Comparison of ENCODE assay signal across 7 mouse cellular contexts in the genomic region with DNA sequence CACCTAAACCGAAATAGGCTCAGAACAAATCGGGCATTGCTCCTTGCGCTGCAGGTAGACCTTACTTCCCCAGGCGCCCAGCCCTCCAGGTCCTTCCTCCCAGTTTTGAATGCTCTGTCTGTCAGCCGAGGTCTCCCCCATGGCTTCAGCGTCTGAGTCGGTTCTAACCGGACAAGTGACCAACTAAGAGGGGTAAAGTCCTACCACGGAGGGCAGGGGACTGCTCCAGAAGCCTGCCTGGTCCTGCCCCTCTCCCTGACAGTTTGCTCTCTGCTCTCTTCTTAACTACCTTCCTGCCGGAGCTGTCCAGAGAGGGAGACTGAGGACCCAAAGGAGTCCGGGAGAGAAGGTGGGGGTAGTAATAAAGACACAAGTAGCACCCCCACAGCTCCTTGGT. TPM values are rescaled to one million over a fixed set of nuclear protein-coding genes. Genes with fewer than 3 reads are reported as not detected.
DNase-seq lines count a peak whose midpoint lies in the region; ATAC-seq and TF ChIP-seq lines count a peak whose summit lies in the region.

No protein-coding gene starts in this region.

- peaks cover 5% of the 10 kb centered on the region for H3K4me1 ChIP-seq in limb, embryonic 11.5 days (ENCODE audit: control insufficient read depth, insufficient read depth, low read length)
- H3K4me1 ChIP-seq in midbrain, embryonic 12.5 days = peaks cover 37% of the 10 kb centered on the region

- ATAC-seq in erythroid progenitor cell, adult 5-6 weeks (replicated peaks; ENCODE audit: low FRiP score, poor library complexity, severe bottlenecking) = peak; percentile 31
- ATAC-seq in limb, embryonic 11.5 days (ENCODE audit: insufficient number of reproducible peaks, low FRiP score, low TSS enrichment, low read depth) = peak; percentile 19; the same call in 1 of the 2 replicates
- ATAC-seq in midbrain, embryonic 12.5 days (ENCODE audit: low FRiP score, low read depth) = peak; percentile 31

- peak; percentile 44 for DNase-seq in Muller cell, postnatal 12 days (ENCODE audit: inconsistent ontology term)
- peak; percentile 45 for DNase-seq in brain, embryonic 14.5 days (ENCODE audit: low read depth)
- DNase-seq in heart, postnatal 25 days (ENCODE audit: low spot score) = peak; percentile 4
- DNase-seq in limb, embryonic 11.5 days (ENCODE audit: low spot score) = peak; percentile 48
- peak; percentile 48 for DNase-seq in splenic B cell, adult 2 months (ENCODE audit: low read depth, low spot score)

- no peak for TF ChIP-seq CTCF in brain, embryonic 14.5 days (IDR thresholded peaks at IDR 0.05; ENCODE audit: borderline replicate concordance, extremely low read depth, insufficient read depth, insufficient read length)

- 3% methylated on average over 11 of the region's 11 CpGs for WGBS in limb, embryonic 11.5 days
- 2% methylated on average over 11 of the region's 11 CpGs for WGBS in midbrain, embryonic 12.5 days

- H3K4me2 ChIP-seq in limb, embryonic 11.5 days (ENCODE audit: low read depth, severe bottlenecking) = peak overlapping the region; percentile 88
- peak overlapping the region; percentile 88 for H3K4me2 ChIP-seq in midbrain, embryonic 12.5 days (replicated peaks)

- TF ChIP-seq POLR2A in brain, embryonic 14.5 days (IDR thresholded peaks at IDR 0.05; ENCODE audit: borderline replicate concordance, extremely low read depth, insufficient read depth, insufficient read length, poor library complexity, severe bottlenecking) = no peak

- no peaks in the 10 kb centered on the region for H3K9me3 ChIP-seq in limb, embryonic 11.5 days (ENCODE audit: control insufficient read depth, low read length)
- no peaks in the 10 kb centered on the region for H3K9me3 ChIP-seq in midbrain, embryonic 12.5 days

- peak overlapping the region; percentile 100 for H3K27ac ChIP-seq in limb, embryonic 11.5 days (replicated peaks; ENCODE audit: low read depth, low read length)
- peak overlapping the region; percentile 97 for H3K27ac ChIP-seq in midbrain, embryonic 12.5 days (replicated peaks)

- peak overlapping the region; percentile 91 for H3K4me3 ChIP-seq in limb, embryonic 11.5 days (ENCODE audit: low read depth, low read length)
- peak overlapping the region; percentile 99 for H3K4me3 ChIP-seq in midbrain, embryonic 12.5 days

- H3K36me3 ChIP-seq in limb, embryonic 11.5 days (ENCODE audit: control insufficient read depth, insufficient read depth, low read length) = no peaks in the 10 kb centered on the region
- H3K36me3 ChIP-seq in midbrain, embryonic 12.5 days = no peaks in the 10 kb centered on the region
- H3K36me3 ChIP-seq in splenic B cell, adult 2 months (ENCODE audit: control insufficient read depth, insufficient read depth, low read length, poor library complexity, severe bottlenecking) = 0 out of 2 replicates have a peak, but pooled peaks cover 2% of the 10 kb centered on the region

- intact Hi-C loops in heart, postnatal 25 days (cut with DNase I) = no loop called here

- no peaks in the 10 kb centered on the region for H3K27me3 ChIP-seq in limb, embryonic 11.5 days (ENCODE audit: control insufficient read depth, insufficient read depth, low read length)
- no peaks in the 10 kb centered on the region for H3K27me3 ChIP-seq in midbrain, embryonic 12.5 days
- no peaks in the 10 kb centered on the region for H3K27me3 ChIP-seq in splenic B cell, adult 2 months (ENCODE audit: control insufficient read depth, insufficient read depth, low read length, poor library complexity, severe bottlenecking)

- peak overlapping the region; percentile 100 for H3K9ac ChIP-seq in limb, embryonic 11.5 days (ENCODE audit: low read length)
- H3K9ac ChIP-seq in midbrain, embryonic 12.5 days (replicated peaks) = peak overlapping the region; percentile 100

RNA-seq across cellular contexts. Expression of gene Ino80d, which starts 1.6 kb away (rescaled TPM):
- 10.2 and 12.9 TPM in 2 replicates for polyA plus RNA-seq in brain, embryonic 14.5 days (2012; rRNA removed)
- 22.3 and 24.7 TPM in 2 replicates for total RNA-seq in erythroid progenitor cell, adult 5-6 weeks (2015; ENCODE audit: low replicate concordance)
- total RNA-seq in erythroid progenitor cell, adult 5-6 weeks (2017; ENCODE audit: low replicate concordance) = 16.8 and 20.4 TPM in 2 replicates
- 10 to 100 TPM; 18.1 to 21.0 TPM for total RNA-seq in heart, postnatal 25 days (2021)
- polyA plus RNA-seq in limb, embryonic 11.5 days (2014; fragmentation: Nextera tagmentation; extraction: Ambion mirVana) = 8.4 and 9.7 TPM in 2 replicates
- polyA plus RNA-seq in midbrain, embryonic 12.5 days (2016; fragmentation: Nextera tagmentation; extraction: Ambion mirVana) = 11.8 and 12.4 TPM in 2 replicates

Comparison
In these comparisons a context has a peak if more than half of its experiments do, and no peak if none do; other contexts are left out.
1. Peak in every context shown above with its lines: DNase-seq, ATAC-seq, H3K4me3 ChIP-seq and H3K27ac ChIP-seq.